Mouse (Mus musculus) stomach, embryonic 16.5 days (tissue): ENCODE measurements around the gene Spns3. TPM values are rescaled to one million over a fixed set of nuclear protein-coding genes. Genes with fewer than 3 reads are reported as not detected.

Source experiments
- ATAC-seq: fragments of 200-750 bp; cut with Nextera tagmentation; 2 replicates; pipeline ENCODE4 v1.8.0; 2017; ENCODE audit warnings: moderate number of reproducible peaks, moderate TSS enrichment; ENCODE audit not compliant: insufficient read depth, low FRiP score
- H3K27ac ChIP-seq: fragments of 300-500 bp; sonication (generic); 2 replicates; pipeline ENCODE4 v1.5.1; 2014; ENCODE audit warnings: low read length
- H3K27me3 ChIP-seq: fragments of 300-500 bp; sonication (generic); 2 replicates; pipeline ENCODE4 v1.6.1; 2014; ENCODE audit warnings: low read length, control low read depth, mixed read lengths; ENCODE audit not compliant: control insufficient read depth, insufficient read depth
- H3K36me3 ChIP-seq: fragments of 300-500 bp; sonication (generic); 2 replicates; pipeline ENCODE4 v1.6.1; 2014; ENCODE audit warnings: low read length; ENCODE audit not compliant: control insufficient read depth, insufficient read depth
- H3K4me1 ChIP-seq: fragments of 300-500 bp; sonication (generic); 2 replicates; pipeline ENCODE4 v1.6.1; 2014; ENCODE audit warnings: low read length, control low read depth, mixed read lengths; ENCODE audit not compliant: control insufficient read depth, insufficient read depth
- H3K4me2 ChIP-seq: fragments of 300-500 bp; sonication (generic); 2 replicates; pipeline ENCODE4 v1.6.1; 2014; ENCODE audit warnings: low read depth, low read length, mixed read lengths
- H3K4me3 ChIP-seq: fragments of 300-500 bp; sonication (generic); replicated peaks from 2 replicates; pipeline ENCODE4 v1.5.1; 2014; ENCODE audit warnings: mild to moderate bottlenecking, low read length
- H3K9ac ChIP-seq: fragments of 300-500 bp; sonication (generic); 2 replicates; pipeline ENCODE4 v1.6.1; 2014; ENCODE audit warnings: low read length
- H3K9me3 ChIP-seq: fragments of 300-500 bp; sonication (generic); replicated peaks from 2 replicates; pipeline ENCODE4 v1.6.1; 2016; ENCODE audit warnings: low read length, control low read depth; ENCODE audit not compliant: control insufficient read depth
- WGBS: fragments of 180-500 bp; shearing (Covaris S2); extraction: QIAGEN DNeasy Blood & Tissue Kit; methylation state at CpG from one replicate; pipeline ENCODE4 v1.1.7; 2014; 5-methylcytosine and 5-hydroxymethylcytosine counted together
- polyA plus RNA-seq: library from polyadenylated mRNA; unstranded; fragments of >200 nt; fragmentation: Nextera tagmentation; extraction: Ambion mirVana; gene quantifications from 2 replicates; pipeline ENCODE4 v1.2.1, GENCODE M21; 2015

Spns3 gene
- polyA plus RNA-seq, 1 experiment from 2014 or later: 1.3 TPM

- Histone ChIP-seq H3K9me3 (no peaks in the 10 kb centered on the region), H3K4me3 (no peak overlapping the region), H3K27ac (peak overlapping the region; percentile 89), H3K4me2 (peak overlapping the region; percentile 14; the same call in 1 of the 2 replicates), H3K9ac (no peak overlapping the region), H3K4me1 (peaks cover 31% of the 10 kb centered on the region), H3K27me3 (no peaks in the 10 kb centered on the region), H3K36me3 (no peaks in the 10 kb centered on the region)
- no peak for ATAC-seq
- WGBS: 45% methylated on average over 11 of the region's 11 CpGs
These were observed 84.2 kb downstream of the Spns3 start for GRCm38 (mm10) chr11:72465978-72466693.

GRCm38 (mm10) chr11:72464821-72465220 is 85.5 kb downstream of the Spns3 start:
- Histone ChIP-seq H3K9ac (no peak overlapping the region), H3K36me3 (no peaks in the 10 kb centered on the region), H3K27ac (no peak overlapping the region), H3K4me2 (no peak overlapping the region), H3K4me3 (no peak overlapping the region), H3K9me3 (no peaks in the 10 kb centered on the region), H3K27me3 (no peaks in the 10 kb centered on the region), H3K4me1 (peaks cover 30% of the 10 kb centered on the region)
- no peak for ATAC-seq
- WGBS: 70% methylated on average over 3 of the region's 3 CpGs

- Histone ChIP-seq H3K9me3 (no peaks in the 10 kb centered on the region), H3K36me3 (no peaks in the 10 kb centered on the region), H3K27me3 (no peaks in the 10 kb centered on the region), H3K27ac (no peak overlapping the region), H3K9ac (no peak overlapping the region), H3K4me1 (peaks cover 8% of the 10 kb centered on the region), H3K4me3 (no peak overlapping the region), H3K4me2 (no peak overlapping the region)
- 25% methylated on average over 5 of the region's 5 CpGs for WGBS
- ATAC-seq: no peak
These were observed 88.8 kb downstream of the Spns3 start for GRCm38 (mm10) chr11:72461500-72461981.

DNA sequence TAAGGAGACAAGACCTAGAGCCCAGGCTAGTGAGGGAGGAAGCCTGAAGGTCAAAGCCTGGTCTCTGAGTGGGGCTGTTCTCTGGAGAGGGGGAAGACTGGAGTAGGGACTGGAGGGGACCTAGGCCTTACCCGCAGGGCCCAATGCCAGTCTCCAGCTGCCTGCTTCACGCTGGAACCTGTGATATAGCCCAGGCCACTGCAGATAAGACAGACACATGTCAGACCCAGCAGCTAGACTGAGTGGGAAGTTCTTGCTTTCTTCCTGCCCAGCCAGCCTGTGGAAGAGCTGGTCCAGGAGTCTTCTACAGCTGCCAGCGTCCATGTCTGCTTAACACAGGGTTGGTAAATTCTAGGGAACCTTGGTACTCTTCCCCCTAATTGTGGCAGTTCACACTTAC is 91.8 kb downstream of the Spns3 start:
- H3K4me1 ChIP-seq: peaks cover 12% of the 10 kb centered on the region; the same call in 1 of the 2 replicates
- H3K36me3 ChIP-seq: no peaks in the 10 kb centered on the region
- WGBS: 51% methylated on average over 3 of the region's 3 CpGs
- no peaks in the 10 kb centered on the region for H3K9me3 ChIP-seq
- 0 out of 2 replicates have a peak overlapping the region, but pooled peaks have one; percentile 29 for H3K9ac ChIP-seq
- no peak for ATAC-seq
- no peaks in the 10 kb centered on the region for H3K27me3 ChIP-seq
- peak overlapping the region; percentile 45; the same call in 1 of the 2 replicates for H3K27ac ChIP-seq
- no peak overlapping the region for H3K4me3 ChIP-seq
- no peak overlapping the region for H3K4me2 ChIP-seq

GRCm38 (mm10) chr11:72457995-72458496 is 92.3 kb downstream of the Spns3 start:
- no peak overlapping the region for H3K4me3 ChIP-seq
- no peaks in the 10 kb centered on the region for H3K9me3 ChIP-seq
- no peak overlapping the region for H3K4me2 ChIP-seq
- H3K9ac ChIP-seq: 0 out of 2 replicates have a peak overlapping the region, but pooled peaks have one; percentile 29
- H3K4me1 ChIP-seq: peaks cover 12% of the 10 kb centered on the region; the same call in 1 of the 2 replicates
- peak; percentile 69 for ATAC-seq
- no peaks in the 10 kb centered on the region for H3K27me3 ChIP-seq
- peak overlapping the region; percentile 45; the same call in 1 of the 2 replicates for H3K27ac ChIP-seq
- 56% methylated on average over 12 of the region's 12 CpGs for WGBS
- no peaks in the 10 kb centered on the region for H3K36me3 ChIP-seq

GRCm38 (mm10) chr11:72455694-72456093 is 94.6 kb downstream of the Spns3 start:
- Histone ChIP-seq H3K27me3 (no peaks in the 10 kb centered on the region), H3K4me2 (no peak overlapping the region), H3K36me3 (0 out of 2 replicates have a peak, but pooled peaks cover 8% of the 10 kb centered on the region), H3K9ac (peak overlapping the region; percentile 44; the same call in 1 of the 2 replicates), H3K9me3 (no peaks in the 10 kb centered on the region), H3K4me3 (no peak overlapping the region), H3K27ac (no peak overlapping the region), H3K4me1 (peaks cover 12% of the 10 kb centered on the region; the same call in 1 of the 2 replicates)
- 58% methylated on average over 5 of the region's 5 CpGs for WGBS
- peak; percentile 51; the same call in 1 of the 2 replicates for ATAC-seq

DNA sequence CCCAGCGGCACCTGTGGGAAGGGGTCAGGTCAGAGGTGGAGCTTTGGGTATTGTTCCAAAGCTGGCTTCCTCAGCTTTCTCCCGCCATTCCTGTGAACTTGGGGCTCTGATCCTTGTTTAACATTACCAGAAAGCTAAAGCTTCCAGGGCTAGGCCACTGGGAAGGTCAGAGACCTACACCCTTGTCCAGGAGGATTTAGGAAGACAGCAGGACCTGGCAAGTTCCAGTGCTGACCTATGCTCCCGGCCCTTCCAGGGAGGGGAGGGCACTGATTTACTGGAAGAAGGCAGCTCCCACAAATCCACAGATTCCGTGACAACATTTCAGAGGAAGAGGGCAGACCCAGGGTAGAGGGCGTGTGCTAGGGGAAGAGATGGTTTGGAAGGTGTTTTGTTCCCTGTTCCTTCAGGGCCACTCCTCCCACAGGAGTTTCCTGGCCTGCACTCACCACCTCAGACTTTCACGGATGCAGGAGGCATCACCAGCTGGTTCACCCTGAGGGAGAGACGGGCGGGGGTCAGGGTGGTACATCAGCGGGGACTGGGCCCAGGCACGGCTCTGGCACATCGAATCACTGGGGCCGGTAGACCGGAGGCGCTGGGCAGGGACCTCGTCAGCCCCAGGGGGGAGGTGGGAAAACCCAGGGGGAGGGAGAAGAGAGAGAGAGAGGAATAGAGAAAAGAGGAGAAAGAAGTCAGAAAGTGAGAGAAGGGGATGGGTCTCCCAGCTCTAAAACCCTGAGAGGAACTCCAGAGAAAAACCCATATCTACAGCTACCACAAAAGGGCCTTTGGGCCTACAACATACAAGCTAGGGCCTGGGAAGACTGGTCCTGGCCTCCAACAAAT is 97.0 kb downstream of the Spns3 start:
- H3K4me2 ChIP-seq: no peak overlapping the region
- no peaks in the 10 kb centered on the region for H3K27me3 ChIP-seq
- no peaks in the 10 kb centered on the region for H3K9me3 ChIP-seq
- 58% methylated on average over 15 of the region's 15 CpGs for WGBS
- H3K36me3 ChIP-seq: peaks cover 23% of the 10 kb centered on the region
- no peak overlapping the region for H3K9ac ChIP-seq
- H3K27ac ChIP-seq: no peak overlapping the region
- H3K4me3 ChIP-seq: no peak overlapping the region
- no peak for ATAC-seq
- peaks cover 12% of the 10 kb centered on the region; the same call in 1 of the 2 replicates for H3K4me1 ChIP-seq

DNA sequence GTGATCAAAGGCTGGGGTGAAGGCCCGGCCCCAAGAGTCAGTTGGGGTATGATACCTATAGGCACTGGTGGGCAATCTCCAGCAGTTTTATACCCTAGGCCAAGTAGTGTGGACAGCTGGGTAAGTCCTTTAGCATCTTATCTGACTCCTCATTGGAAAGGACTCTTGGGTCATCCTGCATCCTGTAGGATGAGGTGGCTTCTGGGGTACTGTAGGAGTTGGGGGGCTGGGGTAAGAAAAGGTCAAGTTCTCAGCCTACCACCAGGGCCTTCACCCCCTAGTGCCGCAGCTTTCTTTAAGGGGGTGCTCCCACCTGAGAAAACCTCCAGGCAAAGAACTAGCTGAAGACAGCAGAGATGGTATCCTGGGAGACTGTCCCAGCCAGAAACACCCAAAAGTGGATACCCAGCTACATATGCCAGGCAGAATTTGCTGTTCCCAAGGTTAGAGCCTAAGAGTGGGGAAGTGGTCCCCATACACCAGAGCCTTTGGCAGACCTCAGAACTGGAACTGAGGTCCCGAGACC is 98.1 kb downstream of the Spns3 start:
- Histone ChIP-seq H3K36me3 (peaks cover 34% of the 10 kb centered on the region), H3K27ac (no peak overlapping the region)
- 75% methylated on average over 3 of the region's 3 CpGs for WGBS

More for the DNA sequence above, 98.1 kb downstream of the Spns3 start:
- no peak for ATAC-seq
- Histone ChIP-seq H3K9me3 (no peaks in the 10 kb centered on the region), H3K4me2 (no peak overlapping the region), H3K27me3 (no peaks in the 10 kb centered on the region), H3K9ac (no peak overlapping the region), H3K4me1 (peaks cover 9% of the 10 kb centered on the region; the same call in 1 of the 2 replicates), H3K4me3 (no peak overlapping the region)
